Mouse (Mus musculus) hindbrain, embryonic 12.5 days (tissue): ENCODE data around the gene Ubap1l. TPM values are rescaled to one million over a fixed set of nuclear protein-coding genes. Genes with fewer than 3 reads are reported as not detected.

ENCODE experiments used
- ATAC-seq: fragments of 200-750 bp; cut with Nextera tagmentation; 2 replicates; pipeline ENCODE4 v1.8.0; 2017; ENCODE audit warnings: moderate TSS enrichment; ENCODE audit not compliant: low FRiP score
- H3K27ac ChIP-seq: fragments of 300-500 bp; sonication (generic); 2 replicates; pipeline ENCODE4 v1.5.1; 2016; ENCODE audit warnings: mild to moderate bottlenecking
- H3K27me3 ChIP-seq: fragments of 300-500 bp; sonication (generic); 2 replicates; pipeline ENCODE4 v1.6.1; 2016; ENCODE audit warnings: mild to moderate bottlenecking
- H3K36me3 ChIP-seq: fragments of 300-500 bp; sonication (generic); 2 replicates; pipeline ENCODE4 v1.6.1; 2016; ENCODE audit warnings: mild to moderate bottlenecking
- H3K4me1 ChIP-seq: fragments of 300-500 bp; sonication (generic); 2 replicates; pipeline ENCODE4 v1.6.1; 2016
- H3K4me2 ChIP-seq: fragments of 300-500 bp; sonication (generic); replicated peaks from 2 replicates; pipeline ENCODE4 v1.6.1; 2016; ENCODE audit warnings: mild to moderate bottlenecking
- H3K4me3 ChIP-seq: fragments of 300-500 bp; sonication (generic); 2 replicates; pipeline ENCODE4 v1.5.1; 2016; ENCODE audit warnings: mild to moderate bottlenecking
- H3K9ac ChIP-seq: fragments of 300-500 bp; sonication (generic); 2 replicates; pipeline ENCODE4 v1.6.1; 2016; ENCODE audit warnings: mild to moderate bottlenecking, moderate library complexity
- H3K9me3 ChIP-seq: fragments of 300-500 bp; sonication (generic); replicated peaks from 2 replicates; pipeline ENCODE4 v1.6.1; 2016; ENCODE audit warnings: mild to moderate bottlenecking
- WGBS: fragments of 180-500 bp; shearing (Covaris S2); methylation state at CpG from one replicate; pipeline ENCODE4 v1.1.7; 2016; 5-methylcytosine and 5-hydroxymethylcytosine counted together
- polyA plus RNA-seq: library from polyadenylated mRNA; unstranded; fragments of >200 nt; fragmentation: Nextera tagmentation; extraction: Ambion mirVana; gene quantifications from 2 replicates; pipeline ENCODE4 v1.2.1, GENCODE M21; 2016

Ubap1l gene
- polyA plus RNA-seq, 1 experiment from 2014 or later: 0.72 TPM

DNA sequence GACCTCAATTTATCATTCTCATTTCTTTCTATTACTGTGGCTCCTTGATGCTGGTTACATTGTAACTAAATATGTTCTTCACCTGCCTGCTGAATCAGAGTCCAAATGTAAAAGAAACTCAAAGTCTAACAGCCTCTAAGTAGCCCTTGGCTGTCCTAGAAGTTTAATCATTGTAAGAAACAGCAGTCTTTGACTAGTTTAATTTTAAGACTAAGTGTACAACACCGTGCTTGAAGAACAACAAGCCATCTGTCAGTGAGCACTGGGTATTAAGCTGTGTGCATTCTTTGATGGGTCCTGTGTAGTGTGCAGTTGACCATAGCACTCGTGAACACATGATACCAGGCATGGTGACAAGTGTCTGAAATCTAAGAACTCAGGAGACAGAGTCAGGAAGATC, 66.7 kb downstream of the Ubap1l start:
- no peaks in the 10 kb centered on the region for H3K9me3 ChIP-seq
- H3K9ac ChIP-seq: no peak overlapping the region
- no peaks in the 10 kb centered on the region for H3K4me1 ChIP-seq
- 80% methylated on average over 2 of the region's 2 CpGs for WGBS
- no peak overlapping the region for H3K4me3 ChIP-seq
- H3K27me3 ChIP-seq: no peaks in the 10 kb centered on the region; the same call in 1 of the 2 replicates
- no peak overlapping the region for H3K4me2 ChIP-seq
- no peak for ATAC-seq
- H3K27ac ChIP-seq: no peak overlapping the region
- no peaks in the 10 kb centered on the region for H3K36me3 ChIP-seq

DNA sequence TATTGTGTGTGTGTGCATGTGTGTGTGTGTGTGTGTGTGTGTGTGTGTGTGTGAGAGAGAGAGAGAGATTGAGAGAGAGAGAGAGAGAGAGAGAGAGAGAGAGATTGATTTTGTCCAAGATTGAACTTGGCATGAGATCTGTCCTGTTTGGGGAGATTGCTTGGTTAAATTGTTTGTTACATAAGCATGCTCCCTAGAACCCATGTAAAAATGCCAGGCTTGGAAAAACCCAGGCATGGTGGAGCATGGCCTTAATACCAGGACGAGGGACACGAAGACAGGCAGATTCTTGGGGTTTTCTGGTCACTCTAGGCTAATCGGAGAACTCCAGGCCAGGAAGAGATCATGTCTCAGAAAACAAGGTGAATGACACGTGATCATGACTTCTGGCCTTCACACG, 67.2 kb downstream of the Ubap1l start:
- Histone ChIP-seq H3K27ac (no peak overlapping the region), H3K9me3 (no peaks in the 10 kb centered on the region), H3K4me2 (no peak overlapping the region), H3K36me3 (no peaks in the 10 kb centered on the region), H3K4me1 (no peaks in the 10 kb centered on the region), H3K27me3 (no peaks in the 10 kb centered on the region; the same call in 1 of the 2 replicates), H3K9ac (no peak overlapping the region), H3K4me3 (no peak overlapping the region)
- ATAC-seq: no peak
- 86% methylated on average over 5 of the region's 5 CpGs for WGBS

Other genes with a start within 250 kb of the Ubap1l start
- gene Igdcc3, start 219.9 kb upstream of the Ubap1l start, polyA plus RNA-seq: 30.9 and 34.4 TPM in 2 replicates
- gene Parp16, start 165.7 kb upstream of the Ubap1l start, polyA plus RNA-seq: 5.8 and 6.4 TPM in 2 replicates
- 0.41 and 0.73 TPM in 2 replicates for gene Cilp, start 95.9 kb upstream of the Ubap1l start, polyA plus RNA-seq
- 47.4 and 54.7 TPM in 2 replicates for gene Clpx, start 66.8 kb upstream of the Ubap1l start, polyA plus RNA-seq
- 13.3 and 14.0 TPM in 2 replicates for gene Pdcd7, start 14.9 kb upstream of the Ubap1l start, polyA plus RNA-seq
- gene Kbtbd13, start 30.6 kb downstream of the Ubap1l start, polyA plus RNA-seq: 0.74 and 1.0 TPM in 2 replicates
- 7.8 and 8.4 TPM in 2 replicates for gene Rasl12, start 37.5 kb downstream of the Ubap1l start, polyA plus RNA-seq
- gene Slc51b, start 61.9 kb downstream of the Ubap1l start, polyA plus RNA-seq: not detected in 2 replicates
- gene Mtfmt, start 74.7 kb downstream of the Ubap1l start, polyA plus RNA-seq: 22.8 and 28.4 TPM in 2 replicates
- gene Spg21, start 99.9 kb downstream of the Ubap1l start, polyA plus RNA-seq: 121 and 136 TPM in 2 replicates
- gene Ankdd1a, start 159.2 kb downstream of the Ubap1l start, polyA plus RNA-seq: 0.22 TPM in 1 of 2 replicates, not detected in the other
- gene Plekho2, start 219.0 kb downstream of the Ubap1l start, polyA plus RNA-seq: 12.4 and 14.1 TPM in 2 replicates
- 13.9 and 16.5 TPM in 2 replicates for gene Pif1, start 226.1 kb downstream of the Ubap1l start, polyA plus RNA-seq